Mouse (Mus musculus) G1E (cell line): ENCODE data around the gene Lrrc10. TPM values are rescaled to one million over a fixed set of nuclear protein-coding genes. Genes with fewer than 3 reads are reported as not detected.
"Not testable (repeated sequence)": the region's sequence is repeated elsewhere in the genome, so short reads cannot be mapped to it uniquely, and the experiment has no call there.

Experiments used
- ATAC-seq: 2 replicates; pipeline ENCODE4 v1.8.0; 2016; ENCODE audit warnings: mild to moderate bottlenecking; ENCODE audit not compliant: insufficient number of reproducible peaks, poor library complexity, low FRiP score, severe bottlenecking; ENCODE audit errors: extremely low read depth
- DNase-seq: peaks from one replicate; pipeline ENCODE4 v3.0.0; 2012; ENCODE audit warnings: low spot score
- H3K27me3 ChIP-seq: 2 replicates; pipeline ENCODE4 v1.6.1; 2012; ENCODE audit warnings: mild to moderate bottlenecking, low read length, inconsistent platforms; ENCODE audit not compliant: insufficient read depth
- H3K36me3 ChIP-seq: replicated peaks from 2 replicates; pipeline ENCODE3; 2012; ENCODE audit warnings: mild to moderate bottlenecking, inconsistent platforms
- H3K4me1 ChIP-seq: 2 replicates; pipeline ENCODE4 v1.6.1; 2012; ENCODE audit warnings: low read depth, low read length, inconsistent platforms, mixed read lengths; ENCODE audit not compliant: insufficient read depth
- H3K4me3 ChIP-seq: 2 replicates; pipeline ENCODE4 v1.5.1; 2012; ENCODE audit warnings: low read depth, mild to moderate bottlenecking, inconsistent platforms, low read length, moderate library complexity, mixed read lengths
- H3K9me3 ChIP-seq: replicated peaks from 2 replicates; pipeline ENCODE4 v1.6.1; 2012; ENCODE audit warnings: inconsistent platforms
- CTCF ChIP-seq: IDR thresholded peaks from 2 replicates; pipeline ENCODE4 v1.5.1; 2012; ENCODE audit warnings: low read depth, low read length, inconsistent platforms, mixed read lengths
- GATA1 ChIP-seq: IDR thresholded peaks from 2 replicates; pipeline ENCODE4 v1.6.1; 2012; ENCODE audit warnings: borderline replicate concordance, low read length, inconsistent platforms, mixed read lengths
- GATA2 ChIP-seq: IDR thresholded peaks from 2 replicates; pipeline ENCODE4 v1.6.1; 2012; ENCODE audit warnings: low read depth, low read length, inconsistent platforms, borderline replicate concordance
- POLR2AphosphoS5 ChIP-seq: IDR thresholded peaks from 2 replicates; pipeline ENCODE4 v1.6.1; 2012; ENCODE audit warnings: low read depth, low read length, inconsistent platforms; ENCODE audit not compliant: insufficient replicate concordance
- TAL1 ChIP-seq: conservative IDR thresholded peaks from 2 replicates; pipeline ENCODE4 v1.6.1; 2012; ENCODE audit warnings: low read depth, low read length, inconsistent platforms, mixed read lengths
- polyA plus RNA-seq: library from polyadenylated mRNA; stranded (reverse); fragments of >175 nt; gene quantifications from 2 replicates; pipeline ENCODE4 v1.2.3, GENCODE M21; 2012
- total RNA-seq, 2 experiments: library from RNA; stranded (forward) in 1 of 2; stranded (reverse) in 1 of 2; fragments of 200-1000 nt in 1 of 2; fragments of >200 nt in 1 of 2; fragmentation: Nextera tagmentation in 1 of 2; gene quantifications; 2 replicates each; pipeline ENCODE4 v1.2.3; 2014 to 2017

Gene Lrrc10
- total and polyA plus RNA-seq, 3 experiments = 0.04 TPM; not detected in 2

- TF ChIP-seq GATA1 = no peak
- no peak for TF ChIP-seq TAL1
- TF ChIP-seq CTCF = no peak
- TF ChIP-seq POLR2AphosphoS5 = no peak
- TF ChIP-seq GATA2 = no peak
- Histone ChIP-seq H3K4me3 (no peak overlapping the region), H3K9me3 (peaks cover 8% of the 10 kb centered on the region), H3K4me1 (no peaks in the 10 kb centered on the region; the same call in 1 of the 2 replicates), H3K27me3 (peaks cover 16% of the 10 kb centered on the region; the same call in 1 of the 2 replicates), H3K36me3 (no peaks in the 10 kb centered on the region)
- no peak for DNase-seq
- ATAC-seq = no peak
Observed at GRCm38 (mm10) chr10:117021020-117021754, 24.0 kb upstream of the Lrrc10 start.

DNA sequence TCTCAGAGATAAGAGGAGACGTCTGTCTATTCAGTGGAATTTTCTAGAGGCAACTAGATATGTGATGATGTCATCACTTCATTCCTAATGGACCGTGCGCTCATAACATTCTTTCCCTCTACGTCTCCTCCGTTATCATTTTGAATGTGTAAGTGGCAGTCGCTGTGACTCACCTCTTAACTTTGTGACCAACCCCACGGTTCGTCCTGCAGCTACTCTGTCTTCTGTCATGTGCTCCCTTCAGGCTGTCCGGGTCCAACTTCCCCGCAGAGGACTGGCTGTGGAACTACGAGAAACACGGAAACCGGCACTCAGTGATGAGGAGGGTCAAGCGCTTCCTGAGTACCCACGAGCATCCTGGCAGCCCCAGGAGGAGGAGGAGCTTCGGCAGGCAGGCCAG, 21.4 kb upstream of the Lrrc10 start:
- Histone ChIP-seq H3K36me3 (no peaks in the 10 kb centered on the region), H3K4me3 (no peak overlapping the region), H3K9me3 (no peaks in the 10 kb centered on the region), H3K27me3 (peaks cover 16% of the 10 kb centered on the region; the same call in 1 of the 2 replicates), H3K4me1 (no peaks in the 10 kb centered on the region; the same call in 1 of the 2 replicates)
- no peak for DNase-seq
- TF ChIP-seq GATA2 = no peak
- no peak for TF ChIP-seq CTCF
- no peak for TF ChIP-seq GATA1
- no peak for TF ChIP-seq POLR2AphosphoS5
- TF ChIP-seq TAL1 = no peak
- ATAC-seq = no peak

GRCm38 (mm10) chr10:117025776-117026175, 19.4 kb upstream of the Lrrc10 start:
- not testable (repeated sequence) for H3K9me3 ChIP-seq, H3K4me1 ChIP-seq, ATAC-seq, H3K36me3 ChIP-seq, H3K4me3 ChIP-seq, DNase-seq
- H3K27me3 ChIP-seq = peaks cover 15% of the 10 kb centered on the region; the same call in 1 of the 2 replicates

DNA sequence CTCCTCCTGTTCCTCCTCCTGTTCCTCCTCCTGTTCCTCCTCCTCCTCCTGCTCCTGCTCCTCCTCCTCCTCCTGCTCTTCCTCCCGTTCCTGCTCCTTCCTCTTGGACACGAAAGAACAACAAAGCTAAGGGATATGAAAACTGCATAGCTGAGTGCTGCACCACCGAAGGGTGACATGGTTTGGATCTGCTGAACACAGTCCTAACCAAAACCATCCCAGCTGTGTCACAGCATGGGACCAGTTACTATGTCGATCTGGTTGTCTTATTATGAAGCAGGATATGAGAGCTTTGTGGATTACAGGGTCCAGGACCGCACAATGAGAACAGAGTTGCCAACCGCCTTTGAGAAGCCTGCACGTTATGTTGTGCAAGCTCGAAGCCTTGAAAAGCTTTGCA, 19.0 kb upstream of the Lrrc10 start:
- no peaks in the 10 kb centered on the region for H3K36me3 ChIP-seq
- H3K27me3 ChIP-seq = peaks cover 15% of the 10 kb centered on the region; the same call in 1 of the 2 replicates
- TF ChIP-seq GATA1 (no peak), POLR2AphosphoS5 (no peak), TAL1 (no peak), GATA2 (no peak), CTCF (no peak)
- no peaks in the 10 kb centered on the region for H3K9me3 ChIP-seq
- no peak for ATAC-seq
- no peak overlapping the region for H3K4me3 ChIP-seq
- H3K4me1 ChIP-seq = no peaks in the 10 kb centered on the region; the same call in 1 of the 2 replicates
- DNase-seq = no peak

- no peak for DNase-seq
- peaks cover 2% of the 10 kb centered on the region; the same call in 1 of the 2 replicates for H3K4me1 ChIP-seq
- H3K27me3 ChIP-seq = peaks cover 14% of the 10 kb centered on the region
- no peak for ATAC-seq
- no peaks in the 10 kb centered on the region for H3K36me3 ChIP-seq
- no peak for TF ChIP-seq GATA2
- TF ChIP-seq TAL1 = no peak
- TF ChIP-seq CTCF = no peak
- no peak for TF ChIP-seq GATA1
- no peak for TF ChIP-seq POLR2AphosphoS5
- no peak overlapping the region for H3K4me3 ChIP-seq
- no peaks in the 10 kb centered on the region for H3K9me3 ChIP-seq
Observed at GRCm38 (mm10) chr10:117031160-117031559, 14.0 kb upstream of the Lrrc10 start.

GRCm38 (mm10) chr10:117033785-117034184, 11.4 kb upstream of the Lrrc10 start:
- Histone ChIP-seq H3K36me3 (no peaks in the 10 kb centered on the region), H3K9me3 (no peaks in the 10 kb centered on the region), H3K4me1 (peaks cover 2% of the 10 kb centered on the region; the same call in 1 of the 2 replicates), H3K4me3 (no peak overlapping the region), H3K27me3 (peaks cover 20% of the 10 kb centered on the region)
- ATAC-seq = peak; percentile 73; the same call in 1 of the 2 replicates
- peak; percentile 40 for DNase-seq
- TF ChIP-seq GATA1 (no peak), CTCF (peak; percentile 47)

DNA sequence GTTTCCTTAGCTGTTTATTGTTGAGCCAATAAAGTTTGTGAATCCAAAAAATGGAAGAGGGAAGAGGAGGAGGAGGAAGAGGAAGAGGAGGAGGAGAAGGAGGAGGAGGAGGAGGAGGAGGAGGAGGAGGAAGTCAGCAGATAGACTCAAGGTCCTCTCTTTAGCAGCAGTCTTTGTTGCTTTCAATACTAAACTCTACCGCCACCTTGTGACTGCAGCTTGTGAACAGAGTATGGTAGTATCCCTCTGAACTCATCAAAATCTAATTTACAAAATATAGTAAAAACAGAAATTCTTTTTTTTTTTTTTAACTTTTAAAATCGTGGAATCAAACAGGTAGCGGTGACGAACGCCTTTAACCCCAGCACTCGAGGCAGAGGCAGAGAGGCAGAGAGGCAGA, 4.8 kb upstream of the Lrrc10 start:
- no peak for TF ChIP-seq GATA2

More for the DNA sequence above, 4.8 kb upstream of the Lrrc10 start:
- ATAC-seq (peak; percentile 57; the same call in 1 of the 2 replicates), DNase-seq (no peak)
- H3K27me3 ChIP-seq = peaks cover 28% of the 10 kb centered on the region
- peaks cover 2% of the 10 kb centered on the region for H3K36me3 ChIP-seq
- peaks cover 20% of the 10 kb centered on the region for H3K4me1 ChIP-seq
- H3K4me3 ChIP-seq = no peak overlapping the region
- no peaks in the 10 kb centered on the region for H3K9me3 ChIP-seq
